Comparison of ENCODE assay signal across 16 mouse cellular contexts in genomic region chr7:114706716-114707115, GRCm38 (mm10). TPM values are rescaled to one million over a fixed set of nuclear protein-coding genes. Genes with fewer than 3 reads are reported as not detected.
"Had no signal": no experiment of that assay in that cellular context is flagged by ENCODE, and none has a peak within 500 bp of the region (broad histone marks: within the 10 kb centered on the region; RNA-seq: fewer than 3 reads in every experiment).

No protein-coding gene starts in this region.

- ATAC-seq: liver, postnatal 0 days; midbrain, embryonic 13.5 days had no signal

- H3K27ac ChIP-seq: kidney, embryonic 15.5 days; left cerebral cortex, adult 2 months; limb, embryonic 15.5 days; liver, embryonic 13.5 days; lung, embryonic 15.5 days; midbrain, embryonic 13.5 days; neural tube, embryonic 15.5 days had no signal

- H3K4me1 ChIP-seq: kidney, embryonic 15.5 days; limb, embryonic 15.5 days; liver, embryonic 13.5 days; lung, embryonic 15.5 days; midbrain, embryonic 13.5 days; neural tube, embryonic 15.5 days had no signal

- H3K9me3 ChIP-seq: kidney, embryonic 15.5 days; limb, embryonic 15.5 days; liver, embryonic 13.5 days; lung, embryonic 15.5 days; midbrain, embryonic 13.5 days; neural tube, embryonic 15.5 days had no signal

- H3K9ac ChIP-seq: kidney, embryonic 15.5 days; limb, embryonic 15.5 days; liver, embryonic 13.5 days; liver, postnatal 0 days; lung, embryonic 15.5 days; midbrain, embryonic 13.5 days; neural tube, embryonic 15.5 days had no signal

- DNase-seq: kidney, postnatal 14 days; liver, embryonic 13.5 days; liver, postnatal 0 days; lung, postnatal 14 days; right cerebral cortex, postnatal 4 days; spleen, adult 18-20 months; thymus, postnatal 36 days had no signal

- H3K27me3 ChIP-seq: kidney, embryonic 15.5 days; limb, embryonic 15.5 days; liver, embryonic 13.5 days; lung, embryonic 15.5 days; midbrain, embryonic 13.5 days; neural tube, embryonic 15.5 days had no signal

- H3K36me3 ChIP-seq: kidney, embryonic 15.5 days; limb, embryonic 15.5 days; liver, embryonic 13.5 days; lung, embryonic 15.5 days; midbrain, embryonic 13.5 days; neural tube, embryonic 15.5 days had no signal

- H3K4me3 ChIP-seq: kidney, embryonic 15.5 days; left cerebral cortex, adult 2 months; limb, embryonic 15.5 days; liver, embryonic 13.5 days; lung, embryonic 15.5 days; midbrain, embryonic 13.5 days; neural tube, embryonic 15.5 days had no signal

- H3K4me2 ChIP-seq: kidney, embryonic 15.5 days; limb, embryonic 15.5 days; liver, embryonic 13.5 days; lung, embryonic 15.5 days; midbrain, embryonic 13.5 days; neural tube, embryonic 15.5 days had no signal

RNA-seq across cellular contexts. Expression of gene Calcb, which starts 11.7 kb away (rescaled TPM):
- total RNA-seq: left cerebral cortex, adult 2 months; megakaryocyte progenitor cell, adult 5-6 weeks had no signal
- polyA plus RNA-seq: limb, embryonic 11.5 days; liver, embryonic 13.5 days; liver, postnatal 0 days; testis, adult 2 months had no signal

RNA-seq across cellular contexts. Expression of gene Insc, which starts 36.8 kb away (rescaled TPM):
- total RNA-seq: megakaryocyte progenitor cell, adult 5-6 weeks had no signal
